Mouse (Mus musculus): ENCODE measurements around the gene Phc1.
A peak's percentile ranks its signal among the peaks of the same experiment; 100 is the strongest.
"Not testable (repeated sequence)": the region's sequence is repeated elsewhere in the genome, so short reads cannot be mapped to it uniquely, and the experiment has no call there.

Phc1 gene

DNA sequence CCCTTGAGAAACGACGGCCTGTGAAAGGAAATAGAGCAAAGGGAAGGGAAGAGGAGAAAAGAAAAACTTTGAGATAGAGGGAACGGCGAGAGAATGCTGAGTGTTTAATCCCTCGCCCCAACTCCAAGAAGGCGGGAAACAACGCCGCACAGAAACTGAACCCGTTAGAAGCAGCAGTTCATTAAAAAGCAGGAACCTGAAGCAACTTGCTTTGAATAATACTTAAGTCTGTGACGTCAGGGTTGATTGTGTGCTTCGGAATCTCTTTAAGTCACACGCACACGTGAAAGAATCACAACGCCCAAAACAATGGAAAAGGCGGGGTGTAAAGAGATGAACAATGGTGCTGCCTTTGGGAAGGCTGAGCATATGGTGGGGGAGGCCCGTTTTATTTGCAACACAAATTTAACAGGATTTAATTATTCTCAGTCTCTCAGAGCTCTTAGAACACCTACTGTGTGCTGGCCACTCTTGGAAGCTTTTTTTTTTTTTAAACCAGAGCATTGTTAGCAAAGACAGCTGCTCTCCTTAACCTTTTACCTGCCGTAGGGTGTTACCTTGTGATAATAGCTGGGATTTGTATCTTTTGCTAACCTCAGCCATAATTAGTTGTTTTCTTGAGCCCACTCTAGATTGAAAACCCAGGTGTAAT is at the start of gene Phc1:
Phc1 (minus strand) TSS at position 213 of the 652 bp plus-strand sequence.
- DNase-seq (ENCODE audit: low spot score in 2 of 2) = no peak

DNA sequence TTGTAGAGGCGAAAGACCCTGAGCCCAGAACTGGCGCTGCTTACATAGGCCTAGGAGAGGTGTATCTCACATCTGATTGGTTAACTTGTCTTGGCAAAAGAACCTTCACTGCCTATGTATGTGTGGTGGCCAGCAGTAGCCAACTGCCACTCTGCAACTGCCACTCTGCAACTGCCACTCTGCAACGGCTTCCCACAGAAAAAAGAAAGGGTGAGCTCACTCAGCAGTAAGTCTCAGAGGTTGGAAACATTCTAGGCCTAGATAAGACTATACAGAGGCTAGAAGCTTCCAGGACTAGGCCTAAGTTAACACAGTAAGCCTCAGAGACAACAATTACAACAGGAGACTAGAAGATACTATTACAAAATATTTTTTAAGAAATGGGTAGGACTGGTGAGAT is 49.6 kb upstream of the Phc1 start:
- DNase-seq (ENCODE audit: low spot score in 2 of 2) = not testable (repeated sequence)

DNA sequence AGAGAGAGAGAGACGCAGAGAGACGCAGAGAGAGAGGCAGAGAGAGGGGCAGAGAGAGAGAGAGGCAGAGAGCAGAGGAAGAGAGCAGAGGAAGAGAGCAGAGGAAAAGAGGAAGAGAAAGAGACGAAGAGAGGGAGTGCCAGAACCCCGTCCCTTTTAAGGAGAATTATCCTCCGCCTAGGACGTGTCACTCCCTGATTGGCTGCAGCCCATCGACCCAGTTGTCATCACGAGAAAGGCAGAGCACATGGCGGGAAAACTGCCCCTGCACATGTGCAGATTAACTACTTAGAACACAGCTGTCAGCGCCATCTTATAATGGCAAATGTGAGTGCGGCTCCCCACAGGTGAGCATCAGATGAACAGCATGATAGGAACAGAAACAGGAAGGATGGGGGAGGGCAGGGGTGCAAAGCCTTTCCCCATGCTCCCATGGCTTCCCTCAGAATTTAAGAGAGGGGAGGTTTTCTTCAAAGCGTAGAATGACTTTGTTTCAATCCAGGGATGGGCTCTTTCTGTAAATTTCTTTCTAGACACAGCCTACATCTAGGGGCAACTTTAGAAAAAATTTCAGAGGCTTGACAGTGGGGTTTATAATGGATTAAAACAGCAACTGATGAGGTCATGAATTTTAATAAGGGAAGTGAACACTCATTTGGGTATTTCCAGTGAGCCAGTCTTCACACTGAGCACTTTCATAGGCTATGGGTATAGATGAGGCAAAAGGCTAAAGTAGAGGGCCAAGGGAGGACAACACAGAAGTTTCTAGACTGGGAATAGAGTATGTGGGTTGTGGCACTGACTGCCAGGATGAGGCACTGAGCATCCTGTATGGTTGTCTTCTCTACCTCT is 47.0 kb upstream of the Phc1 start:
- DNase-seq (ENCODE audit: low spot score in 2 of 2) = not testable (repeated sequence)

DNA sequence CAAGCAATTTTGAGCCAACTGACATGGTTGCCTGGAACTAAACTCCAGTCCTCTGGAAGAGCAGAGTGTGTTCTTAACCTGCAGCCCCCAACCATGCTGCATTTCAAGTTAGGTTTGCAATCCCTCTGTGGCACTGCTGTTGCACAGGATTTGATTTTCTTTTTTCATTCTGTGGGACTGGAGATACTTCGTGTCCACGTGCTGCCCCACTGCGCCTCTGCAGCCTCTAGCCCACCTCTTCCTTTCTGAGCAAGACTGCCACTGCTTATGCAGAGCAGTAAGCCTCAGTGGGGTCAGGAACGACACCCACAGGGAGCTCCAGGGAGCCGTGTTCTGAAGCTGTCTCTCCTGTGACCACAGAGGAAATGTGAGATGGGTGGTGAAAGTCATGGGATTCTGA is 45.4 kb upstream of the Phc1 start:
- DNase-seq (ENCODE audit: low spot score in 2 of 2) = no peak

DNA sequence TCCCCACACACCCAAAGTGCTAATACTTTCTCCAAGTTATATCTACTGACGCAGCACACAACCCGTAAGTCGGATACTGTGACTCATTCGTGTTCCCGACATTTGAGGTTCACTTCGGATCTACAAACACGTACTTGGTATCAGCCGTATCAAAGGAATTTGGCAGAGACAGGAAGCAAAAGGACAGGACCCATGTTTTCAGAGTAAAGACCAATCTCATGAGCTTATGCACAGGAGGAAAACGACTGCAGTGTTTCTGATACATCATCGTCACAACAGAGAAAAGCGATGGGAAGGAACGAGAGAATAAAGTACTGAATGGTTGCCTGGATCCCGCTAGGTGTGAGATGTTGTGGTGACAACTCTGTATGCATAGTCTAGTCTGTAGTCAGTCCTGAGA is 44.5 kb upstream of the Phc1 start:
- DNase-seq (ENCODE audit: low spot score in 2 of 2) = no peak

DNA sequence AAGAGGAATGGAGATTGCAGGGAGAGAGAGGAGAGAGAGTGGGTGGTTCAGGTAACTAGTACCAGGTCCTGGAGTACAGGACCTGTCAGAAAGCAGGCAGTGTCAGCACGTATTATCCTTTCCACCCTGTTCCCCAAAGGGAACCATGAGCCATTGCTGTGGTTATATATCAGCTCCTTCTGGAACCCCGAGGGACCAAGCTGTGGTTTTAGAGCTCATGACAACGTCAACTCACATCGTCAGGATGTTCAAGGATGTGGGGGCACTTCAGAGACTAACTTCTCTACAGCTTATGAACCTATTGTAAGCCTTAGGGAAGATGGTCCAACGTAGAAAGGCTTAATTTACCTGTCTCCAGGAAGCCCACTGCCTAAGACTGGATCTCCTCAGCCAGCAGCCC is 42.9 kb upstream of the Phc1 start:
- no peak for DNase-seq (ENCODE audit: low spot score in 2 of 2)

DNA sequence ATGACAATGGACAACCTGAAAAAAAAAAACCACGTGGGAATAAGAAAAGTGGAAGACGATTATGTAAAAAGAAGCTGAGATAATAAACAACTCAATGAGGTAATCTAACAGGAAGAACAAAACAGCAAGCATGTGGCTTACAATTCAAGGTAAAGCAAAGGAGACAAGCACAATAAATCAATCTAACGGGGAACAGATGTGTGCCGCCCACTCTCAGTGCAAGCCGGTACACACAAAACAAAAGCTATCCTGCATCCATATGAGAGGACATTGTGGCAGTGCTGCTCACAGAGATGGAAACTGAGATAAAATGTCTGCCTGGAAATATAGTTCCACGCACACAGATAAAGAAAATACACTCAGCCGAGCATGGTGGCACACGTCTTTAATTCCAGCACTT is 41.7 kb upstream of the Phc1 start:
- no peak for DNase-seq (ENCODE audit: low spot score in 2 of 2)

DNA sequence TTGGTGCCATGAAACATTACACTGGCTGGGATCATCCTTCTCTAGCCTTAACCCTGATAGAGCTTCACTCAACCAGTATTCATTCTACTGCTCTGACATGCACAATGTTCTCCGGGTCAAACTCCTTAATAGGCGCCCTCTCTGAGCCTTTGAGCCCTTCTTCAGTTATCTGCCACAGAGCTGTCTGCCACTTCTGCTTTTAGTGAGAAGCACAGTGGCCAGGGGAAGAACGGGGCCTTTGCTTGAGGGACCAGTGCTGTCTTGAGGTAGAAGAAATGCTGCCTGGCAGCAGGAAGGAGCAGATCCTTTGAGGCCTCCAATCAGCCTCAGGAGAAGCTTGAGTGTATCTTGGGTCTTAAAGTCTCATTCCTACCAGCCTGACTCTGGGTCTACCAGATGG is 27.9 kb upstream of the Phc1 start:
- DNase-seq (ENCODE audit: low spot score in 2 of 2) = no peak

DNA sequence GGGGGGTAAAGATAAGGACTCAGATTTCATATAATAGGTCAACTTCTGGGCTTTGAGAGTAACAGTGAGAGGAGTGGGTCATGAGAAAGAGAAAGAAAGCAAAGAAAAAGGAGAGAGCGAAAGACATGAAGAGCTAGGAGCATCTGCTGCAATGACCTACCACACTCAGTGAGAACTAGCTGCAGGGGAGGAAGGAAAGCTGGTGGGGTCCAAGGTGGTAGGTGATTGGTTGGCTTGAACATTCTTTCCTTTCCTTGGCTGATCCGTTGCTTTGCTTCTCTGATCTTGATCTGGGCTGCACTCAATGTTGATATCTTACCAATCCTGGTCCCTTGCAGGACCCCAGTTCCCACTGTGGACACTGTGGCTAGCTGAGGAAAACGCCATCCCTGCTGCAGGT is 26.6 kb upstream of the Phc1 start:
- no peak for DNase-seq (ENCODE audit: low spot score in 2 of 2)

DNA sequence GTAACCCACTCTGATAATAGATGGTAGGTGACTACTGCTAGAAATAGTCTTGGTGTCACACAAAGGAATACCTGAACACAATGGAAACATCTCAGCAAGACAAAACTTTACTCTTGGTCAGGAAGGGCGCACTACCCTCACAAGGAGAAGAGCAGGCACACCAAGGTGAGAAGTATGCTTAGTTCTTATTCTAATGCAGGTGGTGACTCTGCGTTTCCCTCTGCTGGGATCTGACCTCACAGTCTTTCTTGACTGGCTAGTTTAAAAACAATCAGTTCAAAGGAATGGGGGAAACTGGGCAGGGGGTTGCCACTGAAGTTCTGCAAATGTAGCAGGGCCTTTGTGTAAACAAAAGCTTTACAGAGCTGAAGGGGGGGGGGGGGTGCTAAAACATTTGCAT is 25.9 kb upstream of the Phc1 start:
- DNase-seq (ENCODE audit: low spot score in 2 of 2) = no peak

DNA sequence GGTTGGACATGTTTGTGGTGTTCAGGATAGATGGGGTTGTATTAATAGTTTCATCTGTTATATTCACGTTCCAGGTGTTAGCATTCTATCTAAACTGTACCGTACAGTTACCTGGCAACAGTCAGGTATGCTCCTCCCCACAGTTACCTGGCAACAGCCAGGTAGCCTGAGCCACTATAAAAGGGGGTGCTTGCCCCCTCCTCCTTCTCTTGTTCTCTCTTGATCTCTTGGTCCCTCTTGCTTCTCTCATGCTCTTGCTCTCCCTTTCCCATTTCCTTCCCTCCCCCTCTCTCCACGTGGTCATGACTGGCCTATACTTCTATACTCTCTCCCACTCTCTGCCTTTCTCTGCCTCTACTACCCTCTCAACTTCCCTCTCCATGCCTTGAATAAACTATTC is 25.3 kb upstream of the Phc1 start:
- no peak for DNase-seq (ENCODE audit: low spot score in 2 of 2)

DNA sequence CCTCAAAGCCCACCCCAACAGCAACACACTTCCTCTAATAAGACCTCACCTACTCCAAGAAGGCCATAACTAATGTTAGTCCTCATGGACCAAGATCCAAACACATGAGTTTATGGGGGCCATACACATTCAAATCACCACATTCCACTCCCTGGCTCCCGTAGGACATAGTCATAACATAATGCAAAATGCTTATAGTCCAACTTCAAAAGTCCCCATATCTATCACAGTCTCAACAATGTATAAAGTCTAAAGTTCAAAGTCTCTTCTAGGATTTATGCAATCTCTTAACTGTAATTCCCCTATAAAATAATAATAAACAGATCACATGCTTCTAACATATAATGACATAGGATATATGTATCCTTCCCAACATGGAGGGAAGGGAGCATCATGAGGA is 16.7 kb upstream of the Phc1 start:
- DNase-seq (ENCODE audit: low spot score in 2 of 2) = no peak

DNA sequence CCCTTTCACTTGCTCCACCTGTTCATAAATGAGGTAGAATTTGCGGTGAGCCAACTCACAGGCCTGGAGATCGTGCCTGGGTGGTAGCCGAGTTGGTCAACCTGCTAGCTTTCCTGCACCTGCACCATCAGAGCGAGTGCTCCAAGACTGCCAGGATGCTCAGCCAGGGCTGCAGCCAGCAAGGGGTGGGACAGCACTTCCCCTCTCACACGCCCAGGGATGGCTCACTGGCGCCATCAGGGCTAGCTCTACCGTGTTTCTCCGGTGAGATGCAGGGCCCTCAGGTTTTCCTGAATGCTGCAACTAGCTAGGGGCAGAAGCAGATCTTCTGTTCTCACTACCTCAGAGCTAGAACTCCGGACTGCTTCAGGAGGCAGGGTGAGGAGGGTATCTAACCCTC is 15.5 kb upstream of the Phc1 start:
- no peak for DNase-seq (ENCODE audit: low spot score in 2 of 2)

DNA sequence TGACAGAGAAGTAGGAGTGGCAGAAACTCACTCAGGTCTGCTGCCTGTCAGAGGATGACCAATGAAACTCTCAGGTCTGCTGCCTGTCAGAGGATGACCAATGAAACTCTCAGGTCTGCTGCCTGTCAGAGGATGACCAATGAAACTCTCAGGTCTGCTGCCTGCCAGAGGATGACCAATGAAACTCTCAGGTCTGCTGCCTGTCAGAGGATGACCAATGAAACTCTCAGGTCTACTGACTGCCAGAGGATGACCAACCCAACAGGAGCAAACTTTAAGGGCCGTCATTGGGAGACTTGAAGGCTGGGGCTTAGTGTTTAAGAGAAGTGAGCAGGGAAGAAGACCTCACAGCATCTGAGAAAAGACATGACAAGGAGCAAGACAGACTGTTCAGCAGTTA is 7.0 kb upstream of the Phc1 start:
- DNase-seq (ENCODE audit: low spot score in 2 of 2) = not testable (repeated sequence)

DNA sequence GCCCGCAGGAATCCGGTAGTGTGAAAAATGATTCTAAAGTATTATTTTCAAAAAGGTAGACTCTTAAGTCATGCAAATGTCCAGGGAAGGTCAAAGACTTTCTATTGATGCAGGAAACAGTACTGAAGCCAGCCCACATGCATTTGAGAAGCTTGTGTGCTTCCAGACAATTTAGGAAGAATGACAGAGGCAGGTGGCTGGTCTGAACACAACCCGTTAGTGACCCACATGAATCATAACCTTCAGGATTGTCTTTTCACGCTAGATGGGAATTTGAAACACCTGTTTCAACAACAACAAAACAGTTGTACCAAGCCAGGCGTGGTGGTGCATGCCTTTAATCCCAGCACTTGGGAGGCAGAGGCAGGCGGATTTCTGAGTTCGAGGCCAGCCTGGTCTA is 6.0 kb upstream of the Phc1 start:
- no peak for DNase-seq (ENCODE audit: low spot score in 2 of 2)

DNA sequence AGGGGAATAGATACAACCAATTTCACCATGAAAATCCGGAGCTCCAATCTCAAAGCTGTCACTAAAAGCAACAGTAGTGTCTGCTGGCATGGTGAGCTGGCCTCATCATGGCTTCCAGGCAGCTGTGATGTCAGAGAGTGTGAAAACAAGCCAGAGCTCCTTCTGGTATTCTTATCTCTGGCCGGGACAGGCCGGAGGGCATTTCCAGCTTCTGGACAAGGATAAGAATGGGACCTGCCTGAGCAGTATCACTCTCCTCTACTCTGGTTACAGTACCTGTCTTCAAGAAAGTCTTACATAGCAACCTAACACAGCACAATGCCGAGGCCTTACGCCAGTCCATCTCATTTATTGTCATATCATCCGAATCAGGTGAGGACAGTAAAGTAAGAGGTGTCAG is 5.4 kb upstream of the Phc1 start:
- no peak for DNase-seq (ENCODE audit: low spot score in 2 of 2)

DNA sequence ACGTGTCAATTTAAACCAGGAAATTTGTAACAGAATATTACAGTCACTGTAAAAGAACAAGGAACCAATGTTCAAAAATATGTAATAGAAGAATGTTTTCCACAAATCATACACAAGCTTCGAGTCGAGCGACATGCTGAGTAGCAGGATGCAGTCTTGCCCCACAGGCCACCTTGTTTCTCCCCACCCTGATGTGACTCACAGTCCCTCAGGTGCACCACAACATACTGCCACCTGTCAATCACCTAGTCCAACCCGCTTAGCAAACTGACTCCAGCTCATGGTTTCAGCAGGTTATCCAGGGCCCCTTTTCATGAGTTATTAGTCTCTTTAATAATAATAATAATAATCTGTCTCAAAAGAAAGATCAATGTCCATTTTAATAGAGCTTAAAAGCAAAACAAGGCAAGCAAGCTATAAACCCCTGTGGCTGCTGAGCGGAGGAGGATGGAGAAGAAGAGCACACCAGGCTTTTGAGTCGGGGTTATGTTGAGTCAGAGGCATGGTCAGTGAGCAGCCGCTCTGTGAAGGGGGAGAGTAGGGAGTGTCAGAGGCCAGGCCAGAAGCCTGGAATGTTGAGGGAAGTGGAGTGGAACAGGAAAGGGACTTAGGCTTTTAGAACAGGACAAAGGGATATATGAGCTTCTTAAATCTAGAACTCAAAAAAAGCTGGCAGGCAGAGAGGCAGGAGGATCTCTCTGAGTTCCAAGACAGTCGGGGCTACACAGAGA is 4.2 kb upstream of the Phc1 start:
- DNase-seq (ENCODE audit: low spot score in 2 of 2) = no peak

DNA sequence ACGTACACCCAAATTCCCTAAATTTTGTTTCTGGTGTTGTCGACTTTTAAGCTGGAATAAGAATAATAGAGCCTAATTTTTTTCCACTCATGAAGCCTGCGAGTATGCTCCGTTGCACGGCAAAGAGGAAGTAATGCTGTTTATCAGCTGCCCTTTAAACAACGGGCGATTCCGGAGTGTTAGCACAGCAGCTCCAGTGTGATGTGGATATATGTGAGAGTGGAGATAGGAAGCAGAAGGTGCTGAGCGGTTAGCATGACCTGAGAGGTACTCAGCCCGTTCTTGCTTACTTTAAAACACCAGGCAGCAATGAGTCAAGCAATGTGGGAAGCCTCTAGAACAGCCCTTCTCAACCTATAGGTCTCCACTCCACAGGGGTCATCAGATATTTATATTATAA is 3.4 kb upstream of the Phc1 start:
- no peak for DNase-seq (ENCODE audit: low spot score in 2 of 2)

DNA sequence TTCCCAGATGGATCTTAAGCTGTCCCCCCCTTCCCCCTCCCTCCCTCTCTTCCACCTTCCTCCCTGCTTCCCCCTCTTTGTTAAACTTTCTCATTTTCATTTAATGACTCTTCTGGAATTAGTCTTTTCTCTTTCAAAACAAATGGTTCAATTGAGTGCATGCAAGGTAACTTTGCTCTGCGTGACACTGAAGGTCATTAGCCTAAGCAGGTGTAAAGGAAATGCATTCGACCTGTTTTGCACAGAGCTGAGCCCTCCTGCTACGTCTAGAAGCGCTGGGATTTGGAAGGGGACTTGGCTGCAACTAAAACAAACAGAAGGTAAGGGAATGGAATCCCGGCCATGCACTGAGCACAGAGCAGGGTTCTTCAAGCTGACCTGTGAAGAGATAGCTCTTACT is 1.8 kb upstream of the Phc1 start:
- DNase-seq (ENCODE audit: low spot score in 2 of 2) = no peak

DNA sequence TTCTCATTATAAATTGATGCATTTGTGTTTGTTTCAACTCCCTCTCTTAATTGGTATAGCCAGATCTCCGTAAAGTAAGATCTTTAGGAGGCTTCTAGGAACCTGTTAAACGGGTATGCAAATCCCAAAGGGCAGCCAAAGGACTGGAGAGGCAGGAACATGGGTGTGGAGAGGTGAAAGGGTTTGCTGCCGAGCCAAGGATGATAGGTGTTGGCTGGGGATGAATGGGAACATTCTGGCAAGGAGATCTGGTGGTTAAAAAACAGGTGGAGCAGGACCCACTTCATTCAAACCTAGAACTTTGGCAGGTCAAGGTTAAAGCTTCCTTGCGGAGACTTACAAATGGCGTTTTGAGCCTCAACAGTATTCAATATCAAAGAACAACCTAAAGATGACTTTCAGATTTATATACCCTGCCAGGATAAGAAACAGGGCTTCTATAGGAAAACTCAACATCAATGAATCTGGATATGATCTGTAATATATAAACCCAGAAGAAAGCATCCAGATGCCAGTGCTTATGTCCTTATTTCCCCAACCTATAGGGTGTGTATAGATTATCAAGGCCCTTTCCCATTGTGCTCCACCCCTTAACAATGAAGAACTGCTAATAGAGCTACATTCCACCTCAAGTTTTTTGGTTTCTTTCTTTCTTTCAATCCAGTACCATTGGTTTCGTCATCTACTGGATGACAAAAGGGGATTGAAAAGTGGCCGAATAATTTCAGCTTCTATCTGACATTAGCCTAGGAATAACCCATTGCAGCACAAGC is 863 bp upstream of the Phc1 start:
- DNase-seq (ENCODE audit: low spot score in 2 of 2) = no peak

DNA sequence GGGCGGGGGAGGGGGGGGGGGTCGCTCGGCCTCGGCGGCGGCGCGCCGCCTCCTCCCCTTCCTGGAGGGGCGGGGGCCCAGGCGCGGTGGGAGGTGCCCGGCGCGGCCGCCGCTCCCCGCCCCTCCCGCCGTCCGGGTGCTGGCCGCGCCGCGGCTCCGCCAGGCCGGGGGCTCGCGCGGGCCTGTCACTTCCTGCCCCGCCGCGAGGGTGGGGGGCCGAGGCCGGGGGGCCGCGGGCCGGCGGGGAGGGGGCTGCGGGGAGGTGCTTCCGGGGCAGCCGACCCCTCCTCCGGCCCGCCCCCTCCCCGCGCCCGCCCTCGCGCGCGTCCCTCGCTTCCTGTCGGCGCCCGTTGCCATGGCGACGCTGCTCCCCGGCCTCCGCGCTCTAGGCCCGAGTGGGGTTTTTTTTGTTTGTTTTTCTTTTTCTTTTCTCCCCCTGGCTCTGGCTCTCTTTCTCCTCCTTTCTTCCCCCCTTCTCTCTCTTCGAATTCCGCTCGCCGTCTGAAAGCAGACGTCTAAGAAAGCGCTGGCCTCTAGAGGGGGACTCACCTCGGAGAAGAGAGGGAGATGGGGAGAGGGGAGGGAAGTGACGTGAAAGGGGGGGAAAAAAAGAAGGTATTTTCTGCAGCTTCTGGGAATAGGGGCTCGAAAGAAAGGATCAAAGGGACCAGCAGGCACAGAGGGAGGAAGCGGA is 566 bp downstream of the Phc1 start:
- peak; percentile 65 to 82 for DNase-seq (ENCODE audit: low spot score in 2 of 2)

Data from right cerebral cortex, adult 2 months (tissue).